Mouse (Mus musculus): ENCODE results near the gene Baz1b.

Gene Baz1b

DNA sequence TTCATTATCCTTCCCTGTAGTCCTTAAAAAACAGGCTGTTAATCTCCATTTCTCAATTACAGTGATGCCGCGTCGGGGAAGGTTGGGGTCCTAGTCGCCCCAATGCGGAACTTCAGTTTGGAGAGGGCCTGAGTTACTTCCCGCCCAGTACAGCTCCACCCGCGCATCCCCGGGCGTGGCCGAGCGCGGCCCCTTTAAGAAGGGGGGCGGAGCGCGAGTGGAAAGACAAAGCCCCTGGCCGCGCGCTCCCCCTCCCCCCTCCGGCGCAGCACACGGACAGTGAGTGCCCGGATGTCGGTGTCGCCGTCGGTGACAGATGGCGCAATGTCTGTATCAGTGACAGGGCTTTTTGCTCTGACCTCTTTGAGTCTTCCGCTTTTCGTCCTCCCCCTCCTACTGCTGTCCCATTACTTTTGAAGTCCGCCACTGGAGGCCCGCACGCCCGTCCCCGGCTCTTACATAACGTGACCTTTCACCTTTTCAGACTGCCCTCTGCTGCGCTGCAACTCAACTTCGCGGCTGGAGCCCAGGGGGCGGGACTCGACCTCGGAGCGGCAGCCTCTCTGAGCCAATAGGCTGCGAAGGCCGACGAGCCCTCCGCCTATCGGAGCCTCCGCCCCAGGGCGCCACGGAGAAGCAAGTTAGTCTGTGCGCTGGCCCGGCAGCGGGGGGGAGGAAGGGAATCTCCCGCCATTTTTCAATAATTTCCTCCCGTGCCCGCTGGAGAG lies at the start of gene Baz1b:
Baz1b (plus strand) TSS at position 644 of the 728 bp plus-strand sequence.
- peak; percentile 95 for DNase-seq (ENCODE audit: low read depth, low spot score)

DNA sequence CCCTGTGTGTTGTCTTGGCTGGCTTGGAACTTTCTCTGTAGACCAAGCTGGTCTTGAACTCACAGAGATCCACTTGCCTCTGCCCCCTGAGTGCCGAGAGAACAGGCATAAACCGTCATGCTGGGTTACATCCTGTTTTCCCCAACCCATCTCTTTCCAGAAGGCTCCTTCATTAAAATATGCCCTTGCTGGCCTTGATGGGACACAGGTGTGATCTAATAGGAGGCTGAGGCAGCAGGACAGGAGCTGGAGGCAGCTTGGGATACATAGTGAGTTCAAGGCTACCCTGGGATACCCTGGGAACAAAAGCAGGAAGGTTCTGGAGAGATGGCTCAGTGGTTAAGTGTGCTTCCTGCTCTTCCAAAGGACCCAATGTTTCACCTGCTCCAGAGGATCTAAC lies 47.2 kb upstream of the Baz1b start:
- no peak for DNase-seq (ENCODE audit: low read depth, low spot score)

DNA sequence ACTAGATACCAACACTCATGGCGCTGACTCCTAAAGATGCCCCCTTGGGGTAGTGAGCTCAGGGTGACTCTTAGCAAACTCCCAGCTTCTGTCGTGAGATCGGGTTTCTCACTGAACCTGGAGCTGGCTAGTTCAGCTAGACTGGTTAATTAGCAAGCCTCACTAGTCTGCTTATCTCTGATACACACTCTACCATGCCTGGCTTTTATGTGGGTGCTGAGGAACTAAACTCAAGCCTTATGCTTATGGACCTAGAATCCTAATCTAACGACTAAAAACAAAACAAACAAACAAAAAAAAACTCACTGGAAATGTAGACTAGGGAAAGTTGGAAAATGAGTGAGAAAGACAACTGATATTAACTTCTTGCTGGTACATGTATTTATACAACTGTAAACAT lies 42.6 kb upstream of the Baz1b start:
- no peak for DNase-seq (ENCODE audit: low read depth, low spot score)

GRCm38 (mm10) chr5:135145532-135145931 lies 41.5 kb upstream of the Baz1b start:
- no peak for DNase-seq (ENCODE audit: low read depth, low spot score)

- no peak for DNase-seq (ENCODE audit: low read depth, low spot score)
Measured at GRCm38 (mm10) chr5:135145955-135146354, 41.1 kb upstream of the Baz1b start.

GRCm38 (mm10) chr5:135148715-135149052 lies 38.4 kb upstream of the Baz1b start:
- no peak for DNase-seq (ENCODE audit: low read depth, low spot score)

GRCm38 (mm10) chr5:135149053-135149819 lies 37.8 kb upstream of the Baz1b start, which contains the start of gene Tbl2:
Gene Tbl2, plus strand, starts transcription at chr5:135149657.
- DNase-seq (ENCODE audit: low read depth, low spot score) = peak; percentile 99

GRCm38 (mm10) chr5:135149820-135150178 lies 37.3 kb upstream of the Baz1b start:
- DNase-seq (ENCODE audit: low read depth, low spot score) = no peak

- DNase-seq (ENCODE audit: low read depth, low spot score) = no peak
Measured at GRCm38 (mm10) chr5:135156496-135156895, 30.6 kb upstream of the Baz1b start.

- no peak for DNase-seq (ENCODE audit: low read depth, low spot score)
Measured at GRCm38 (mm10) chr5:135161221-135161620, 25.8 kb upstream of the Baz1b start.

GRCm38 (mm10) chr5:135161650-135162049 lies 25.4 kb upstream of the Baz1b start:
- DNase-seq (ENCODE audit: low read depth, low spot score) = no peak

DNA sequence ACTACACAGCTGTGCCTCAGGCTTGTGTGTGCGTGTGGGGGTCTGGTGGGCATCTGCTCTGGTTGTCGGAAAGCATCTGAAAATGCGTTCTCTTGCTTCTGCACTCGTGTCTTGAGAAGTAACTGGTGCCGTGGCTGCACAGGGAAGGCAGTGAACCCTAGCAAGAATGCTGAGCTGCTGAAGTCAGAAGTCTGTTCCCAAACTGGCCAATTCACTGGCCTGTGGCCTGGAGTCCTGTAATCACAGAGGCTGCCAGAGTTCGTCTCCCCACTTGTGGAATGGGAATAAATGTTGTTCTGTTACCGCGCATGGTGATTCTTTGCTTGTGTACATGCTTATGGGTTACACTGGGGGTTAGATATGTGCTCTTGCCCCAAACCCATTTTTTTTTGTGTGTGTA lies 24.7 kb upstream of the Baz1b start:
- DNase-seq (ENCODE audit: low read depth, low spot score) = no peak

GRCm38 (mm10) chr5:135162821-135163220 lies 24.2 kb upstream of the Baz1b start:
- DNase-seq (ENCODE audit: low read depth, low spot score) = no peak

DNA sequence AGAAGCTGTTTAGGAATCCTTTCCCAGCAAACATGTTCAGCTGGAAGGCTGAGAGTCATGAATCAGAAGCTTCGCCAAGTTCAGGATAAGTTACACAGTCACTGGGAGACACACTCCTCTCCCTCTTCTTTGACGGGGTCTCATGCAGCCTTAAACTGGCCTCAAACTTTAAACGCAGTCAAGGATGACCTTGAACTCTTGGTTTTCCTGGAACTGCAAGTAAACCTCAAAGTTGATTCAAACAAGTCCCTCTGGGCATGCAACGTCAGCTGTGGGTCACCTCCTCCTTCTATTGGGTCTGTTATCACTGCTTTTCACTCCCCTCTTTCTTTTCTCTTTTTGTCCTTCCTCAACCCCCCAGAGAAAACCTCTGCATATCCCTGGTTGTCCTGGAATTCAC lies 20.2 kb upstream of the Baz1b start:
- DNase-seq (ENCODE audit: low read depth, low spot score) = no peak

GRCm38 (mm10) chr5:135167469-135167868 lies 19.6 kb upstream of the Baz1b start:
- no peak for DNase-seq (ENCODE audit: low read depth, low spot score)

- DNase-seq (ENCODE audit: low read depth, low spot score) = peak; percentile 93
Measured at GRCm38 (mm10) chr5:135168063-135169062, 18.7 kb upstream of the Baz1b start, which contains the start of gene Bcl7b. Gene Bcl7b, plus strand, starts transcription at chr5:135168283.

DNA sequence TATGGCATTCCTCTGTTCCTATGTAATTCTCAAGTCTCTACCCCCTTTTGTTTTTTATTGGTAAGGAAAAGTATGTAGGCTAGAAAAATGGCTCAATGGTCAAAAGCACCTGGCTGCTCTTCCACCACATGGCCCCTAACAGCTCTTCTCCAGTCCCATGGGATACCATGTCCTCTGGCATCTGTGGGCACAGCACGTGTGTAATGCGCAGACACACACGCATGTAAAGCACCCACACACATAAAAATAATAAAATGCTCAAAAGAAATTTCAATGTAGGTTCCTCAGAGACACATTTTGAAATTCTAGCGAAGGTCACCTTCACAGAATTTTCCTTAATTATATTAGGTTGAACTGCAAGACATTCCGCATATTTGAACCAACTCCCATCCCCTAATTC lies 17.6 kb upstream of the Baz1b start:
- DNase-seq (ENCODE audit: low read depth, low spot score) = no peak

- no peak for DNase-seq (ENCODE audit: low read depth, low spot score)
Measured at GRCm38 (mm10) chr5:135171688-135172220, 15.3 kb upstream of the Baz1b start.

- DNase-seq (ENCODE audit: low read depth, low spot score) = no peak
Measured at GRCm38 (mm10) chr5:135172986-135173385, 14.1 kb upstream of the Baz1b start.

DNA sequence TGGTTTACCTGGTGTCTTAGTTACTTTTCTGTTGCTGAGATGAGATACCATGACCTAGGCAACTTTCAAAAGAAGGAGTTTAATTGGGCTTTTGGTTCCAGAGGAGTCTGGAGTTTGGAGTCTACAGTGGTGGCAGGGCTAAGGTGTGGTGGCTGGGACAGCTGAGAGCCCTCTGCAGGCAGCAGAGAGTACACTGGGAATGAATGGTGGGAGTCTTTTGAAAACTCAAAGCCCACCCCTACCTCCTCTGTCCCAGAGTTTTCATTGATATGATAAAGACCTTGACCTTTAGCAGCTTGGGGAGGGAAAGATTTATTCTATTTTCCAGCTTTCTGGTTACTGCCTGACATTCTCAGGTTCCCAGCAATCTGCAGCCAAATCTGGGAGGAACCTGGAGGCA lies 12.0 kb upstream of the Baz1b start:
- DNase-seq (ENCODE audit: low read depth, low spot score) = no peak

DNA sequence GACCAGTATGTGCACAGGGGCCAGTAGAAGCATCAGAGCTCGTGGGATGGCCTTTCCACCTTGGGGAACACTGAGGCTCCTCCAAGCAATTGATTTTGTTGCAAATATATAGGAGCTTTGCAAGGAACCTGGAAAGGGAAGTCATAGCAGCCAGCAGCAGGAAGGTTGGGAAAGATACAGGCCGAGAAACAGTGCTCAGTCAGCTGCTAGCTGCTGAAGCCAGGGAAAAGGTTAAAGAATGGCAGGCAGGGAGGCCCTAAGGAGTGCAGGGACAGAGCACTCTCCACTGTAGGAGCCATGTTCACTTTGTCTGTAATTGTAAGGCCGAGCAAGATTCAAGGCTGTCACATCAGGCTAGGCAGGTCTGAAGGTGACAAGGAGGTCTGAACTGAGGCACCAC lies 8.5 kb upstream of the Baz1b start:
- no peak for DNase-seq (ENCODE audit: low read depth, low spot score)

DNA sequence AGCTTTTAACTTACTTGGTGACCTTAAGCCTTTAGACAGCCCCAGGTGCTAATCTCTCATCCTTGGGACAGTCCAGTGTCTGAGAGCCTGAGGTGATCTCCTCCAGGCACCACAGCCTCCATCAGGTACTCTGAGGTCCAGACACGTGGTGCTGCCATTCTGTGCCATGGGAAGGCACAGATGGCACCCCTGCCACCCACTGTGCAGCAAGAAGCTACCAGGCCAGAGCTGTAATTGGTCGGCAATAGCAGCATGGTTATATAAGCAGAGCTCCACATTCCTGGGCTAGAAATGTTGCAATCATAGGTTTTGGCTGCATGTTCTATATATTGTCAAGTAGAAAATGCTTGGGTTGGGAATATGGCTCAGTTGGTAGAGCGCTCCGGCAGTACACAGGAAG lies 8.1 kb upstream of the Baz1b start:
- no peak for DNase-seq (ENCODE audit: low read depth, low spot score)
